Mouse (Mus musculus): ENCODE data around the gene Wipi2. TPM values are rescaled to one million over a fixed set of nuclear protein-coding genes. Genes with fewer than 3 reads are reported as not detected.

Wipi2 gene
- total and polyA plus RNA-seq, 3 experiments: 38.6 to 74.7 (median 53.6) TPM

- no peak overlapping the region for H3K4me3 ChIP-seq (ENCODE audit: control insufficient read depth in 1 of 2, insufficient read depth in 1 of 2, low read depth in 2 of 2, low read length in 2 of 2)
- H3K9me3 ChIP-seq (replicated peaks; ENCODE audit: insufficient read depth, low read length): no peaks in the 10 kb centered on the region
- no peaks in the 10 kb centered on the region for H3K36me3 ChIP-seq (ENCODE audit: control insufficient read depth in 1 of 2, insufficient read depth in 2 of 2, low read length in 2 of 2)
- H3K79me2 ChIP-seq (ENCODE audit: control insufficient read depth, insufficient read depth, low read length, poor library complexity): no peaks in the 10 kb centered on the region
- H3K9ac ChIP-seq (ENCODE audit: control insufficient read depth, low read depth, low read length, poor library complexity, severe bottlenecking): no peak overlapping the region
- no peaks in the 10 kb centered on the region for H3K4me1 ChIP-seq (ENCODE audit: control insufficient read depth in 1 of 2, insufficient read depth in 2 of 2, low read length in 2 of 2)
- no peak for DNase-seq (ENCODE audit: low read depth, low spot score)
- TF ChIP-seq SMC3 (IDR thresholded peaks at IDR 0.05; ENCODE audit: low read depth, low read length) (no peak), MXI1 (IDR thresholded peaks at IDR 0.05; ENCODE audit: low read depth, low read length) (no peak), ZMIZ1 (IDR thresholded peaks at IDR 0.05; ENCODE audit: low read depth, low read length) (no peak), ELF1 (IDR thresholded peaks at IDR 0.05; ENCODE audit: low read depth, low read length) (no peak), NRF1 (IDR thresholded peaks at IDR 0.05; ENCODE audit: insufficient read depth, low read depth, low read length, poor library complexity, severe bottlenecking) (no peak), MAZ (IDR thresholded peaks at IDR 0.05; ENCODE audit: low read depth, low read length) (no peak), POLR2A (IDR thresholded peaks at IDR 0.05; ENCODE audit: control insufficient read depth in 1 of 2, insufficient read depth in 1 of 2, low read depth in 1 of 2, low read length in 2 of 2, poor library complexity in 1 of 2) (no peak), POLR2AphosphoS5 (IDR thresholded peaks at IDR 0.05; ENCODE audit: borderline replicate concordance, low read depth, low read length) (no peak), EP300 (IDR thresholded peaks at IDR 0.05; ENCODE audit: low read depth in 1 of 2, low read length in 2 of 2) (no peak), UBTF (IDR thresholded peaks at IDR 0.05; ENCODE audit: borderline replicate concordance, insufficient read depth, low read depth, low read length) (no peak), TBP (IDR thresholded peaks at IDR 0.05; ENCODE audit: low read depth, low read length) (no peak), E2F4 (IDR thresholded peaks at IDR 0.05; ENCODE audit: borderline replicate concordance, low read depth, low read length) (no peak), POLR2AphosphoS2 (IDR thresholded peaks at IDR 0.05; ENCODE audit: low read length) (no peak), RAD21 (IDR thresholded peaks at IDR 0.05; ENCODE audit: low read depth, low read length) (no peak)
- H3K27ac ChIP-seq (ENCODE audit: control insufficient read depth, low read depth, low read length): no peak overlapping the region
- peaks cover 3 to 4% of the 10 kb centered on the region in 2 experiments for H3K27me3 ChIP-seq (ENCODE audit: control insufficient read depth in 1 of 2, insufficient read depth in 2 of 2, low read length in 2 of 2)
These were observed 29.7 kb upstream of the Wipi2 start for GRCm38 (mm10) chr5:142597648-142598390.

GRCm38 (mm10) chr5:142604379-142604778 lies 23.1 kb upstream of the Wipi2 start:
- Histone ChIP-seq H3K4me1 (ENCODE audit: control insufficient read depth in 1 of 2, insufficient read depth in 2 of 2, low read length in 2 of 2) (no peaks in the 10 kb centered on the region), H3K79me2 (ENCODE audit: control insufficient read depth, insufficient read depth, low read length, poor library complexity) (no peaks in the 10 kb centered on the region), H3K9ac (ENCODE audit: control insufficient read depth, low read depth, low read length, poor library complexity, severe bottlenecking) (no peak overlapping the region), H3K9me3 (replicated peaks; ENCODE audit: insufficient read depth, low read length) (no peaks in the 10 kb centered on the region), H3K27ac (ENCODE audit: control insufficient read depth, low read depth, low read length) (no peak overlapping the region), H3K36me3 (ENCODE audit: control insufficient read depth in 1 of 2, insufficient read depth in 2 of 2, low read length in 2 of 2) (no peaks in the 10 kb centered on the region), H3K4me3 (ENCODE audit: control insufficient read depth in 1 of 2, insufficient read depth in 1 of 2, low read depth in 2 of 2, low read length in 2 of 2) (no peak overlapping the region), H3K27me3 (ENCODE audit: control insufficient read depth in 1 of 2, insufficient read depth in 2 of 2, low read length in 2 of 2) (peaks cover 3 to 4% of the 10 kb centered on the region in 2 experiments)
- DNase-seq (ENCODE audit: low read depth, low spot score): no peak
- TF ChIP-seq RAD21 (IDR thresholded peaks at IDR 0.05; ENCODE audit: low read depth, low read length) (no peak), MYB (IDR thresholded peaks at IDR 0.05; ENCODE audit: low read depth, low read length) (no peak), UBTF (IDR thresholded peaks at IDR 0.05; ENCODE audit: borderline replicate concordance, insufficient read depth, low read depth, low read length) (no peak), RCOR1 (IDR thresholded peaks at IDR 0.05; ENCODE audit: low read depth, low read length) (no peak)

Measured in MEL (cell line).